Mouse (Mus musculus): ENCODE results near the gene Alg14.

The Alg14 gene

GRCm38 (mm10) chr3:121277557-121277956, 14.0 kb upstream of the Alg14 start:
- DNase-seq (ENCODE audit: low spot score in 2 of 2) = no peak

- no peak for DNase-seq (ENCODE audit: low spot score in 2 of 2)
These were observed 11.9 kb upstream of the Alg14 start for GRCm38 (mm10) chr3:121279679-121280078.

DNA sequence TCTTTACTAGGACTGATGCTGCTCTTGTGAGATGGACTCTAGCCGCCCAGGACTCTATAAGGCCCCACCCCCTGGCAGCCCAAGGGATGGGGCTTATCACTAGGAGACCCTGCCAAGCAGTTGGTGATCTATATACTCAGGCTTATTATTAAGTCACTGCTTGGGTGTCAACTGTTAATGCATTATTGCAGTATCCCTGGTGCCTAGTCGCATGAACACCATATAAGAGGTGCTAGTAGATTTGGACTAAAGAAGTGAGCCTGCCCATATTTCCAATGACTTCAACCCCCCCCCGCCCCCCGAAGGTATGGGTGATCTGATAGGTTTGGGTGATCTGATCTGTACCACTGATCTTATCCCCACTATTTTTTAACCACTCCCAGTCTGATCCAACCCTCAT, 8.6 kb upstream of the Alg14 start, which contains the start of gene Tmem56:
TSS of gene Tmem56 (minus strand) at position 101 of the 400 bp plus-strand sequence.
- DNase-seq (ENCODE audit: low spot score in 2 of 2) = no peak

- no peak for DNase-seq (ENCODE audit: low spot score in 2 of 2)
These were observed 6.4 kb upstream of the Alg14 start for GRCm38 (mm10) chr3:121285219-121285618.

DNA sequence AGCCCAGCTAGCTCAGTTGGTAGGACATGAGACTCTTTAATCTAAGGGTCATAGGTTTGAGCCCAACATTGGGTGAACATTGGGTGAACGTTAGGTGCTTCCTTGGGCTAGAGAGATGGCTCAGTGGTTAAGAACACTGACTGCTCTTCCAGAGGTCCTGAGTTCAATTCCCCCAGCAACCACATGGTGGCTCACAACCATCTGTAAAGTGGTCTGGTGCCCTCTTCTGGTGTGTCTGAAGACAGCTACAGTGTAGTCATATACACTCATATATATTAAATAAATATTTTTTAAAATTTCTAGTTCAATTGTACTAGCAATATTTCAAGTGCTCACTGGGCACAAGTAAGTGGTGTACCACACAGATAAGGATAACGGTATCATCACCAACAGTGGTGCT, 4.4 kb upstream of the Alg14 start:
- no peak for DNase-seq (ENCODE audit: low spot score in 2 of 2)

DNA sequence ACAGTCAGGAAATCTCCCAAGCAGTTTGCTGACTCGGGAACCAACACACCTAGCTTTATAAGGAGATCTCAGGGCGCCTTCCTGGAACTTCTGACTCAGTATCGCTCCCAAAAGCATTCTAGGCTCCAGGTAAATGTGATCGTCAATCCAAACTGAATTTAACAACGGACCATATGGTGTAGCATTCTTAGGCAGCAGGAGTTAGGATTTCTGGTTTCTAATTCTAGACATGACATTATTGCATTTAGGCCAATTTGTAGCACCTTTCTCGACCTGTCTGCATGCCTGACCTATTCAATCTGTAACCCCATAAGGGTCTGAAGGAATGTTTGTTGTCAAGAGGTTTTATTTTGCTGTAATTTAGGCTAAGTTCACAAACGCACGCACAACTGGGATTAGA, 892 bp upstream of the Alg14 start:
- no peak for DNase-seq (ENCODE audit: low spot score in 2 of 2)

DNA sequence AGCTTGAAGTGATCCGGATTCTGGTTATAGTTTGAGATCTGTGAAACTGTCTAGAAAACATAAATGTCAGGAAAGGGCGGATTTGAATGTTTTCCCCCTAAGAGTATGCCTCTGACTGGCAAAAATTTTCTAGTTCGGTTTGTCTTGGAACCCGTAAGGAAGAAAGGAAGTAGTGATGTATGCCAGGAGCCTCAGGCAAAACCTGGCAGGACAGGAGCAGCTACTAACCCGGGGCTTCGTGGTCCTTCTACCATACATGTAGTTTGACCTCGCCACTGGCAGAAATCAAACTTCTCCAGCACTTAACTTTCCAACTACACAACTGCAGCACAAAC, 381 bp upstream of the Alg14 start:
- no peak for DNase-seq (ENCODE audit: low spot score in 2 of 2)

GRCm38 (mm10) chr3:121294200-121294599, 2.6 kb downstream of the Alg14 start:
- DNase-seq (ENCODE audit: low spot score in 2 of 2) = no peak

DNA sequence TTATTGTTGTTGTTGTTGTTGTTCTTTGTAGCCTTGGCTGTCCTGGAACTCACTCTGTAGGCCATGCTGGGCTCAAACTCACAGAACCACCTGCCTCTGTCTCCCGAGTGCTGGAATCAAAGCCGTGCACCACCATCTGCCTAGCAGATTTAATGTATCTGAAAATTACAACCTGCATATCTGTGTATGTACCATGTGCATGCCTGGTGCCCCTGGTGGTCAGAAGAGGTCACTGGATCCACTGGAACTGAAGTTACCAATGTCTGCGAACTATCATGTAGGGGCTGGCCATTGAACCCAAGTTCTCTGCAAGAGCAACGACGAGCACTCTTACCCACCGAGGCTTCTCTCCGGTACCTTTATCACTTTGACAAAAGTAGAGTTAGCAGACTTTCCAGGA, 15.1 kb downstream of the Alg14 start:
- DNase-seq (ENCODE audit: low spot score in 2 of 2) = no peak

- DNase-seq (ENCODE audit: low spot score in 2 of 2) = peak in 1 of 2 experiments; percentile 57
These were observed 16.1 kb downstream of the Alg14 start for GRCm38 (mm10) chr3:121307532-121308234.

- DNase-seq (ENCODE audit: low spot score in 2 of 2) = no peak
These were observed 17.4 kb downstream of the Alg14 start for GRCm38 (mm10) chr3:121308935-121309334.

- no peak for DNase-seq (ENCODE audit: low spot score in 2 of 2)
These were observed 17.9 kb downstream of the Alg14 start for GRCm38 (mm10) chr3:121309429-121309828.

GRCm38 (mm10) chr3:121309896-121310714, 18.5 kb downstream of the Alg14 start:
- no peak for DNase-seq (ENCODE audit: low spot score in 2 of 2)

DNA sequence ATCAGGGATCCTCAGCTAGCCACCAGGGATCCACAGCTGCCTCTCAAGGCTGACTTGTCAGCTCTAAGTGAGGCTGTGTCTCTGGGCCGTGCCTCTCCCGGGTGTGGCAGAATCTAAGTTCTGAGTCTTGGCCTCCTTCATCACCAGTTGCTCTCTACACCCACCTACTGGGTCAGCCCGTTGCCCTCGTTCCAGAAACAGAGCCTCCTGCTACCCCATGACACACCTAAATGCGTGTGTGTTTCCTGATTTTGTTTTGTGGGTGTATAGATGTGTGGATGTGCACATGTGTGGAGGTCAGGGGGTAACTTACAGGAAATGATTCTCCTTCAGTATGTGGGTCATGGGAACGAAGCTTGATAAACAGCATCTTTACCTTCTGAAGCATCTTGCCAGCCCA, 20.9 kb downstream of the Alg14 start:
- DNase-seq (ENCODE audit: low spot score in 2 of 2) = no peak

GRCm38 (mm10) chr3:121312979-121313378, 21.4 kb downstream of the Alg14 start:
- no peak for DNase-seq (ENCODE audit: low spot score in 2 of 2)

DNA sequence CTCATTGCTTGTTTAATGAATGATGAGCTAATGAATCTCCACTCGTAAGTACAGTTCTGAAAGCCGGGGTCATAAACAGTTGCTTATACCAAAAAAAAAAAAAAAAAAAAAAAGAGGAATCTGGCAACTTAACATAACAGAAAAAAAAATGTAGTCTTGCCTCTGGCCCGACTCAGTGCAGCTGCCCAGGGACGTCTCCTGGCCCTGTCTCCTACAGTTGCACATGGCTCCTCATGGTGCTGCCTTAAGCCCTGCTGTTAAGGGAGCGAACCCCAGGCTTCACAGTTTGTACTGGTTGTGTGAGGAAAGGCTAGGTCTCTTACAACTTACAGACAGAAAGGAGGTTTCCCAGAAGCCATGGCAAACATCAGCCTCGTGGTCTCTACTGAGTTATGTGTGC, 22.6 kb downstream of the Alg14 start:
- no peak for DNase-seq (ENCODE audit: low spot score in 2 of 2)

- DNase-seq (ENCODE audit: low spot score in 2 of 2) = no peak
These were observed 23.9 kb downstream of the Alg14 start for GRCm38 (mm10) chr3:121315498-121315897.

DNA sequence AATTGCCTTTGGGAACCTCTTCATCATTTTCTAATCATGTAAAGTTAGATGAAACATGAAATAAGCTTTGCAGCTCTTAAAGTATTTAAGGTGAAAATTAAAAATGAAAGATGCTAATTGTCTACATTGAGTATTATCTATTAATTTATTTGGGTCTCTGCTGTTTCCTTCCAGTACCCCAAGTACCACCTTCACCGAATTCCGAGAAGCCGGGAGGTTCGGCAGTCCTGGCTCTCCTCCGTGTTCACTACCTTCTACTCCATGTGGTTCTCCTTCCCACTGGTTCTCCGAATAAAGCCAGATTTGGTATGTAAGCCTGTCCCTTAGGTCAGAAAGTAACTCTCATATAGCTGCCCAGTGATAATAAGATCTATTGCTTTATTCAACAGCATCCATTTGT, 28.3 kb downstream of the Alg14 start:
- no peak for DNase-seq (ENCODE audit: low spot score in 2 of 2)

DNA sequence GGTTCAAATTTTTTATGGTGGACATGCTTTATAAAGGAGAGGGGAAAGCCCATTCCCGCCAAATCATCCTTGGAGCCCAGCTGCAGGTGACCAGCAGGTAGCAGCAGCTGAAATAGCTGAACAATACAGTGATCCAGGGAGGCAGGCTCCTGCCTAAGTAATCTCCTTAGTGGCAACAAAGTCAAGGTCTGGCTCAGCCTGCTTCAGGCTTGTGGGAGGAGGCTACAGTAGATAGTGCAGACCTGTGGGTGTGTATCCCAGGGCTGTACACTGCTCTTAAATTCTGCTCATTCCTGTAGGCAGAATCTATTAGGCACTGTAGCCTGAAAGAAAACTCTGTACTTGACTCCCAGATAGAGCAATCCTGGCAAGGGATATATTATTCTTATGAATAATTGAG, 29.3 kb downstream of the Alg14 start:
- DNase-seq (ENCODE audit: low spot score in 2 of 2) = no peak

GRCm38 (mm10) chr3:121323371-121323770, 31.8 kb downstream of the Alg14 start:
- no peak for DNase-seq (ENCODE audit: low spot score in 2 of 2)

- no peak for DNase-seq (ENCODE audit: low spot score in 2 of 2)
These were observed 35.8 kb downstream of the Alg14 start for GRCm38 (mm10) chr3:121327406-121327805.

GRCm38 (mm10) chr3:121329647-121330046, 38.1 kb downstream of the Alg14 start:
- DNase-seq (ENCODE audit: low spot score in 2 of 2) = no peak

DNA sequence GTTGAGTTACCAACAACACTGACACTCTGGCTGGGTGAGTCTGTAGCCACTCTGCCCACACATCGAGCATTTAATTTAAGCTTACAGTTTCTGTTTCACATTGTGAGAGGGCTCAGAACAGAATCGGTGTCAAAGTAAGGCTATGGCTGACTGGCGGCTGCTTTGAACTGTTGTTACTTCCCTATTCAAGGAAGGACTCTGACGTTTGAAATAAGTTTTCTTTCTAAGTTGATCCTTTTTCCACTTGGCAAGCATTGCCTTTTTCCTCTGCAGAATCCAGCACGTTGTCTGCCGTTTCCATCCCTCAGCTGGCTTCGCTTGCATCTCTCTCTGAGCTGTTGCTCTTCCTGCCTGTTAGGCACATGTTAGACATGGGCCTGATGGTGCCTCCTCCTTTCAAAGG, 38.7 kb downstream of the Alg14 start:
- no peak for DNase-seq (ENCODE audit: low spot score in 2 of 2)
